Mouse (Mus musculus) left cerebral cortex, postnatal 36 days (tissue): ENCODE results near the gene Otogl. TPM values are rescaled to one million over a fixed set of nuclear protein-coding genes. Genes with fewer than 3 reads are reported as not detected.

ENCODE experiments used
- DNase-seq, 2 experiments: peaks; one replicate each; pipeline ENCODE4 v3.0.0; 2021 to 2022; ENCODE audit warnings: low spot score in 2 of 2, mixed read lengths in 1 of 2
- intact Hi-C: fragments of 180-260 bp; cut with DNase I; formaldehyde crosslinking; loops from one replicate; pipeline ENCODE4 v1.15.1; 2025
- total RNA-seq, 2 experiments: library from RNA; stranded (reverse); gene quantifications; 2 replicates each; pipeline ENCODE4 v1.2.3; 2021

The Otogl gene
- total RNA-seq, 2 experiments from 2014 or later: 0.16 to 0.25 TPM

DNA sequence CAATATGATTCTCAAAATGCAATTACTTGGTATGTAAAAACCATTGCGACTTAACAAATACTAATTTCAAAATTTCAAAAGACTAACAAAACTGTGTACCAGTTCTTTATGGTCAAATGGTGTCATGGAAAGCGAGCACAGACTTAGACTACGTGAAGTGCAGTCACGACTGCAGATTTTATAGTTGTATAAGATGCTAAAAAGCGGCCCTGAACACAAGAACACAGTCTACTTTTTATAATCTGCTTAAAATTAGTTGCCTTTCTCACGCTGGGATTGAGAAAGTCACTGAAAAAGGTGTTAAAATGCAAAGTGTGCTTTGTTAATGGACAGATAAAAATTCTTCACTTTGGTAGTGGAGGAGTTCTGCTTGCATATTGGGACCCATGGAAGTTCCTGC is 174.2 kb downstream of the Otogl start:
- DNase-seq: no peak
- intact Hi-C loops: loop anchor here (10.0 kb wide), 1 partner anchor 463 kb away; the partner anchor contains the start of gene Lin7a

DNA sequence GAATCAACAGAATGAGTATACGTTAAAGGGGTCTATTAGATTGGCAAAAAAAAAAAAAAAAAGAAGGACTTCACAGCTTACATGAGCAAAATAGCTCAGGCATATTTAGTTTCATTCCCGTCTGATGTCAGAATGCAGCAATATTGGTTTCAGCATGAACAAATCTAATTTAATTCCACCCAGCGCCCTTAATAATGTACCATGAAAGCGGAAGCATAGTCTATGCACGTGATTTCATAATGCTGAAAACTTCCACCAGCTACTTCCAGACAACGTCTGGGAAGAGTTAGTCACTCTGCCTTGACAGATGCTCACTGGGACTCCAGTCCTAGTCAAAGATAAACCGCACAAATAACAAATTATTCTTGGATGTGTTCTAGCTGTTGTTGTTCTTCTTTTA is 176.5 kb downstream of the Otogl start:
- intact Hi-C loops: loop anchor here (10.0 kb wide), 1 partner anchor 461 kb away; the partner anchor contains the start of gene Lin7a
- DNase-seq: no peak

DNA sequence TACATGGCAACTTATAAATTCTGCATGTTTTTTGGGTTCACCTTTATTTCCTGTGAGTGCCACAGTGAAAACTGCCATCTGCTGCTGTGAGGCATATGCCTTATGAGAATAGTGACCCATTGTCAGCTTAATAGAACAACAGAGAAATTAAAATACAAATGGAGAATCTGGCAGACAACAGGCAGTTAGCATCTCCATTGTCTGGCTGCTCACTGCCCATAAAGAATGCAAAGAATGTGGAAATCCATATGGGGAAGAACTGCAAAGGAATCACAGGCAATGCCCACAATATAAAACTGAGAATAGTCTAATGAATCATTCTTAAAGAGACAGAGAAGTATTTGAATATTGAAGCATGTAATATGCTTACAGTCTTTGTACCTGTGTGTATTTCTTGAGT is 177.6 kb downstream of the Otogl start:
- DNase-seq: no peak
- intact Hi-C loops: loop anchor here (10.0 kb wide), 1 partner anchor 460 kb away; the partner anchor contains the start of gene Lin7a

DNA sequence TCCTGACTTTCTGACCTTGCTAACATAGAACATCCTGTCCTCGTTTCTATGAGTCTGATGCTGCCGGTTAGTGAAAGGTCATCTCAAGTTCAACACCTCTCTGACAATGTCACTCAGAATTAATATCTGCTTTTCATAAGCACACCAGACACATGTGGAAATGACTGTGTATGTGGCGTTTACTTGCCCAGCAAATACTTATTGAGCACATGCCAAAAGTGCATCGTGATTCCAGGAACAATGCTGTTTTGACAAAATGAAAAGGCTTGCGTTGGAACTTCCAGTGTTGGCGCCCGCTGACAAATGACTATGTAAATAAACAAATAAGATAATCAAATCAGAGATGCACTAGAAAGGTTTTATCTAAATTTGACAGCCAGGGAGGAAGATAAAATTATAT is 186.3 kb downstream of the Otogl start:
- DNase-seq: no peak
- intact Hi-C loops: no loop called here

DNA sequence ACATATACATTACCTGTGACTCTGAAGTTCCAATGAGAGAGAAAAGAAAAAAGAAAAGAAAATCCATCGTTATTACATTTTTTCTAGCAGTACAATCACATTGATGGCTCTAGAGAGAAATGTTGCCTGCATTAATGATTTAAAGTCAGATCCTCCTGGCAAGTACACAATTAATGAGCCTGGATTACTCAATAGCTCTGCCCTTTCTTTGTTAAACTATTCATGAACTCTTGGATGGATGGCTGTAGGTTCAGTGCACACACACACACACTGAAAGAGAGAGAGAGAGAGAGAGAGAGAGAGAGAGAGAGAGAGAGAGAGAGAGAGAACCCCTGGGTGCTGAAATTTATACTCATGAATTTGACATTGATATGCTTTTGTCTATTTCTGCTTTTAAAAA is 192.1 kb downstream of the Otogl start, which contains the start of gene Ptprq:
Gene Ptprq, minus strand, starts transcription at position 246 of the 400 bp plus-strand sequence.
- DNase-seq: no peak
- intact Hi-C loops: no loop called here

Other genes starting within 250 kb of the Otogl start
- gene Ptprq, start 192.1 kb downstream of the Otogl start, total RNA-seq: under 1 TPM; 0.05 to 0.10 TPM